Mouse (Mus musculus) intestine, embryonic 14.5 days (tissue): Measurements from ENCODE around the gene Ptpn14. TPM values are rescaled to one million over a fixed set of nuclear protein-coding genes. Genes with fewer than 3 reads are reported as not detected.

Experiments used
- ATAC-seq: fragments of 200-750 bp; cut with Nextera tagmentation; replicated peaks from 2 replicates; pipeline ENCODE4 v1.8.0; 2017; ENCODE audit warnings: low read depth, moderate number of reproducible peaks, moderate TSS enrichment, moderate library complexity; ENCODE audit not compliant: low FRiP score, low TSS enrichment
- DNase-seq: peaks from one replicate; pipeline ENCODE4 v3.0.0-alpha.2; 2018; ENCODE audit warnings: low spot score
- H3K27ac ChIP-seq: fragments of 300-500 bp; sonication (generic); 2 replicates; pipeline ENCODE4 v1.5.1; 2014; ENCODE audit warnings: low read depth, mild to moderate bottlenecking, control low read depth
- H3K27me3 ChIP-seq: fragments of 300-500 bp; sonication (generic); replicated peaks from 2 replicates; pipeline ENCODE4 v1.6.1; 2014; ENCODE audit warnings: low read length, control low read depth; ENCODE audit not compliant: control insufficient read depth, insufficient read depth
- H3K36me3 ChIP-seq: fragments of 300-500 bp; sonication (generic); 2 replicates; pipeline ENCODE4 v1.6.1; 2014; ENCODE audit warnings: low read length, control low read depth; ENCODE audit not compliant: control insufficient read depth, insufficient read depth
- H3K4me1 ChIP-seq: fragments of 300-500 bp; sonication (generic); replicated peaks from 2 replicates; pipeline ENCODE4 v1.6.1; 2014; ENCODE audit warnings: low read length, control low read depth, mixed read lengths; ENCODE audit not compliant: control insufficient read depth, insufficient read depth
- H3K4me2 ChIP-seq: fragments of 300-500 bp; sonication (generic); 2 replicates; pipeline ENCODE4 v1.6.1; 2014; ENCODE audit warnings: low read length
- H3K4me3 ChIP-seq: fragments of 300-500 bp; sonication (generic); 2 replicates; pipeline ENCODE4 v1.5.1; 2014; ENCODE audit warnings: low read depth, low read length, control low read depth, mixed read lengths
- H3K9ac ChIP-seq: fragments of 300-500 bp; sonication (generic); 2 replicates; pipeline ENCODE4 v1.6.1; 2014; ENCODE audit warnings: mild to moderate bottlenecking, low read length
- H3K9me3 ChIP-seq: fragments of 300-500 bp; sonication (generic); 2 replicates; pipeline ENCODE4 v1.6.1; 2016; ENCODE audit warnings: low read length, control low read depth; ENCODE audit not compliant: control insufficient read depth
- WGBS: fragments of 180-500 bp; shearing (Covaris S2); extraction: QIAGEN DNeasy Blood & Tissue Kit; methylation state at CpG from one replicate; pipeline ENCODE4 v1.1.7; 2014; 5-methylcytosine and 5-hydroxymethylcytosine counted together
- polyA plus RNA-seq: library from polyadenylated mRNA; unstranded; fragments of >200 nt; fragmentation: Nextera tagmentation; extraction: Ambion mirVana; gene quantifications from 2 replicates; pipeline ENCODE4 v1.2.1, GENCODE M21; 2014

Gene Ptpn14
- polyA plus RNA-seq, 1 experiment from 2014 or later: 7.9 TPM

GRCm38 (mm10) chr1:189729141-189729815 is 1.2 kb downstream of the Ptpn14 start:
- no peaks in the 10 kb centered on the region for H3K27me3 ChIP-seq
- H3K4me2 ChIP-seq: peak overlapping the region; percentile 85
- no peaks in the 10 kb centered on the region for H3K36me3 ChIP-seq
- no peaks in the 10 kb centered on the region for H3K9me3 ChIP-seq
- DNase-seq (no peak), ATAC-seq (no peak)
- H3K4me1 ChIP-seq: peaks cover 25% of the 10 kb centered on the region; the same call in 1 of the 2 replicates
- H3K4me3 ChIP-seq: peak overlapping the region; percentile 76
- 13% methylated on average over 17 of the region's 17 CpGs for WGBS
- H3K9ac ChIP-seq: peak overlapping the region; percentile 80
- 0 out of 2 replicates have a peak overlapping the region, but pooled peaks have one; percentile 96 for H3K27ac ChIP-seq

GRCm38 (mm10) chr1:189731697-189732096 is 3.6 kb downstream of the Ptpn14 start:
- Histone ChIP-seq H3K9me3 (no peaks in the 10 kb centered on the region), H3K4me1 (peaks cover 24% of the 10 kb centered on the region; the same call in 1 of the 2 replicates), H3K27ac (no peak overlapping the region), H3K4me2 (no peak overlapping the region), H3K9ac (no peak overlapping the region), H3K36me3 (no peaks in the 10 kb centered on the region), H3K27me3 (no peaks in the 10 kb centered on the region), H3K4me3 (no peak overlapping the region)
- 71% methylated on average over 10 of the region's 10 CpGs for WGBS
- no peak for ATAC-seq
- no peak for DNase-seq

DNA sequence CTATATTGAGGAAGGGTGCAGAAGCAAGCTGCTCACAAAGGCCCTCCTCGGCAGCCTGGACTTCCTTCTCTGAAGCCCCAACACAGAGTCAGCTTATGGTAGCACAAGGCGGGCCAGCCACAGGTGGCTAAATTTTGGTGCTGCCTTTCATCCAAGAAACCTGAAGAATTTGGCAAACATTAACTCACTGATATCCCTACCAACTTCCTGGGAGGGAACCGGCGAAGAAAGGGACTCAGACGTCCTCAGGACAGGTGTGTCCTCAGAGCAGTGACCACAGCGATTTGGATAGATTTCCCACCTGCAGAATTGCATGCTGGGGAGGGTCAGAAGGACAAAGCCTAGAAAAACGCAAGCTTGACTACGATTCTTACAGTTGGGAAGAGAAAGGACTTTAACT is 4.1 kb downstream of the Ptpn14 start:
- Histone ChIP-seq H3K4me3 (no peak overlapping the region), H3K9ac (no peak overlapping the region), H3K4me1 (peaks cover 19% of the 10 kb centered on the region; the same call in 1 of the 2 replicates), H3K36me3 (no peaks in the 10 kb centered on the region), H3K9me3 (no peaks in the 10 kb centered on the region), H3K4me2 (no peak overlapping the region), H3K27me3 (no peaks in the 10 kb centered on the region), H3K27ac (no peak overlapping the region)
- ATAC-seq (no peak), DNase-seq (no peak)
- WGBS: 66% methylated on average over 8 of the region's 8 CpGs

- Histone ChIP-seq H3K27ac (no peak overlapping the region), H3K4me2 (no peak overlapping the region), H3K4me3 (no peak overlapping the region), H3K36me3 (no peaks in the 10 kb centered on the region), H3K4me1 (peaks cover 12% of the 10 kb centered on the region; the same call in 1 of the 2 replicates), H3K9ac (no peak overlapping the region), H3K27me3 (no peaks in the 10 kb centered on the region), H3K9me3 (no peaks in the 10 kb centered on the region)
- DNase-seq: no peak
- WGBS: 64% methylated on average over 7 of the region's 7 CpGs
- no peak for ATAC-seq
These were observed 12.0 kb downstream of the Ptpn14 start for GRCm38 (mm10) chr1:189740075-189740474.

DNA sequence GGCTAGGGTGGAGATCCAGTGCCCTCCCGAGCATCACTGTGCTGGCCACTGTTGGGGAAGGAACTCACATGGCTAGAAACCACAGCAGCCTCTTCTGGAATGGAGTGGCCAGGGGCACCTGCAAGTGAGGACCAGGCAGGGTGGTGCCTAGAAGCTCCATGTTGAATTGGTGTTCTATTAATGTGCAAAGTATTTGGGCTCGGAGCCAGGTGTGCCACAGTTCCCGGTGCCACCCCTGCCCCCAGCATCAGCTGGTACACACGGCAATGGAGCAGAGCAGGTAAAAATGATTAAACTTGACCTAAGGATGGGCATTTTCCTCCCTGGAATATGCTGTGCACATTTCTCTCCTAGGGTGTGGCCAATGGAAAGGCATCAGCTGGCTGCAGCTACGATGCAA is 14.0 kb downstream of the Ptpn14 start:
- Histone ChIP-seq H3K4me1 (peaks cover 12% of the 10 kb centered on the region; the same call in 1 of the 2 replicates), H3K27ac (no peak overlapping the region), H3K9ac (no peak overlapping the region), H3K27me3 (no peaks in the 10 kb centered on the region), H3K9me3 (no peaks in the 10 kb centered on the region), H3K4me2 (no peak overlapping the region), H3K4me3 (no peak overlapping the region), H3K36me3 (no peaks in the 10 kb centered on the region)
- ATAC-seq (no peak), DNase-seq (no peak)
- WGBS: 93% methylated on average over 5 of the region's 5 CpGs

GRCm38 (mm10) chr1:189743136-189743535 is 15.1 kb downstream of the Ptpn14 start:
- Histone ChIP-seq H3K36me3 (no peaks in the 10 kb centered on the region), H3K4me2 (no peak overlapping the region), H3K27ac (no peak overlapping the region), H3K4me1 (peaks cover 12% of the 10 kb centered on the region; the same call in 1 of the 2 replicates), H3K9me3 (no peaks in the 10 kb centered on the region), H3K4me3 (no peak overlapping the region), H3K27me3 (no peaks in the 10 kb centered on the region), H3K9ac (no peak overlapping the region)
- WGBS: 91% methylated on average over 5 of the region's 5 CpGs
- ATAC-seq (no peak), DNase-seq (no peak)

DNA sequence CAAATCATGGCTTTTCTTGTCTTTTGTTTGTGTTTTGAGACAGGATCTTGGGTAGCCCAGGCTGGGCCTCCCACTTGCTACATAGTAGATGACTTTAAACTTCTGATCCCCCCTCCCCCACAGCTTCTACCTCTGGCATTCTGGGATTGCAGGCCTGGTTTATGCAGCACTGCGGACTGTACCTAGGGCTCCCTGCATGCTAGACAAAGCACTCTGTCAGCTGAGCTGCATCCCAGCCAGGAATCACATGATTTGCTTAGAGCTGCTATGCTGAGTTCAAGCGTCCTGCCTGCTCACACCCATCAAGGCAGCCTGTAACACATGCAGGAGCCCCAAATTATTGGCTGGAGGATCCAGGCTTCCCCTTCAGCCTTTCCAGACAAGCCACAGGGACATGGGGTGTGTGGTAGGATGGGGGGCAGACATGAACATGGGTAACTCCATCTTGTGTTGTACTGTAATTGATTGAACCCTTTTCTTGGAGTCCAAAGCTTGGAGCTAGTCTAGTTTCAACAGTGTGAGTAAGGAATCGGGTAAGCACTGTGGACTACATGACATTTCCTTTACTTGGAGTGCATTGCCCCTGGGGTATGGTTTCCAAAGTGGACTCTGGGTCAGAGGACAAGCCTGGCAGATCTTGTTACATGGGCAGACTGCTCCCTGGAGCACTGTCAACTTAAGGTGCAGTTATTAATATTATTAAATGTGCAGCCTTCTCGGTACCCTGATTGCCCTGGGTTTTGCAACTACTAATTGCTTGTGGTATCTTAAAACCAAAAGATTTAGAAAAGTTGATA is 17.0 kb downstream of the Ptpn14 start:
- H3K27me3 ChIP-seq: no peaks in the 10 kb centered on the region
- H3K36me3 ChIP-seq: no peaks in the 10 kb centered on the region
- peaks cover 10% of the 10 kb centered on the region for H3K4me1 ChIP-seq
- WGBS: 56% methylated on average over 4 of the region's 4 CpGs
- ATAC-seq (no peak), DNase-seq (no peak)
- no peak overlapping the region for H3K27ac ChIP-seq
- no peaks in the 10 kb centered on the region for H3K9me3 ChIP-seq
- H3K4me2 ChIP-seq: no peak overlapping the region
- H3K9ac ChIP-seq: no peak overlapping the region
- no peak overlapping the region for H3K4me3 ChIP-seq

GRCm38 (mm10) chr1:189746520-189746919 is 18.5 kb downstream of the Ptpn14 start:
- Histone ChIP-seq H3K36me3 (no peaks in the 10 kb centered on the region), H3K9me3 (no peaks in the 10 kb centered on the region), H3K9ac (no peak overlapping the region), H3K27ac (no peak overlapping the region), H3K4me1 (peaks cover 11% of the 10 kb centered on the region), H3K4me3 (no peak overlapping the region), H3K4me2 (no peak overlapping the region), H3K27me3 (no peaks in the 10 kb centered on the region)
- no peak for DNase-seq
- no peak for ATAC-seq
- WGBS: 76% methylated on average over 4 of the region's 4 CpGs
